Mouse (Mus musculus) heart, postnatal 0 days (tissue): ENCODE data around the gene Gm973. TPM values are rescaled to one million over a fixed set of nuclear protein-coding genes. Genes with fewer than 3 reads are reported as not detected.

ENCODE experiments used
- ATAC-seq: fragments of 200-750 bp; cut with Nextera tagmentation; 2 replicates; pipeline ENCODE4 v1.8.0; 2017; ENCODE audit warnings: low read depth, moderate number of reproducible peaks, moderate library complexity; ENCODE audit not compliant: insufficient read depth
- DNase-seq: peaks from one replicate; pipeline ENCODE4 v3.0.0-alpha.2; 2016; ENCODE audit warnings: low spot score
- H3K27ac ChIP-seq: fragments of 300-500 bp; sonication (generic); 2 replicates; pipeline ENCODE4 v1.5.1; 2014; ENCODE audit warnings: low read depth, mild to moderate bottlenecking
- H3K27me3 ChIP-seq: fragments of 300-500 bp; sonication (generic); 2 replicates; pipeline ENCODE4 v1.6.1; 2014; ENCODE audit warnings: low read length, mixed read lengths; ENCODE audit not compliant: control insufficient read depth, insufficient read depth
- H3K36me3 ChIP-seq: fragments of 300-500 bp; sonication (generic); replicated peaks from 2 replicates; pipeline ENCODE4 v1.6.1; 2014; ENCODE audit warnings: low read length, mixed read lengths; ENCODE audit not compliant: control insufficient read depth, insufficient read depth
- H3K4me1 ChIP-seq: fragments of 300-500 bp; sonication (generic); 2 replicates; pipeline ENCODE4 v1.6.1; 2014; ENCODE audit warnings: antibody characterized with exemption; ENCODE audit not compliant: control insufficient read depth, insufficient read depth
- H3K4me2 ChIP-seq: fragments of 300-500 bp; sonication (generic); 2 replicates; pipeline ENCODE4 v1.6.1; 2014; ENCODE audit warnings: low read depth, mild to moderate bottlenecking, low read length, moderate library complexity
- H3K4me3 ChIP-seq: fragments of 300-500 bp; sonication (generic); 2 replicates; pipeline ENCODE4 v1.5.1; 2014; ENCODE audit warnings: low read depth, low read length
- H3K9ac ChIP-seq: fragments of 300-500 bp; sonication (generic); replicated peaks from 2 replicates; pipeline ENCODE4 v1.6.1; 2014; ENCODE audit warnings: low read depth, low read length, mixed read lengths
- H3K9me3 ChIP-seq: fragments of 300-500 bp; sonication (generic); replicated peaks from 2 replicates; pipeline ENCODE4 v1.6.1; 2016; ENCODE audit warnings: low read length; ENCODE audit not compliant: control insufficient read depth
- CTCF ChIP-seq: IDR thresholded peaks from 2 replicates; pipeline ENCODE4 v1.5.1; 2016; ENCODE audit warnings: antibody characterized with exemption, control low read depth, low read depth
- EP300 ChIP-seq: IDR thresholded peaks from 2 replicates; pipeline ENCODE4 v1.6.1; 2016; ENCODE audit warnings: antibody characterized with exemption, low read depth
- WGBS: fragments of 180-500 bp; shearing (Covaris S2); extraction: QIAGEN DNeasy Blood & Tissue Kit; methylation state at CpG from one replicate; pipeline ENCODE4 v1.1.7; 2014; 5-methylcytosine and 5-hydroxymethylcytosine counted together
- polyA plus RNA-seq: library from polyadenylated mRNA; unstranded; fragments of >200 nt; fragmentation: Nextera tagmentation; extraction: Ambion mirVana; gene quantifications from 2 replicates; pipeline ENCODE4 v1.2.1, GENCODE M21; 2015
- total RNA-seq: library from RNA; depleted of rRNA; stranded (reverse); fragments of >200 nt; gene quantifications from 2 replicates; pipeline ENCODE4 v1.2.3, GENCODE M21; 2014; ENCODE audit warnings: low replicate concordance; rRNA removed

Gene Gm973
- total and polyA plus RNA-seq, 2 experiments from 2014 or later = 0.14 TPM; not detected in 1

DNA sequence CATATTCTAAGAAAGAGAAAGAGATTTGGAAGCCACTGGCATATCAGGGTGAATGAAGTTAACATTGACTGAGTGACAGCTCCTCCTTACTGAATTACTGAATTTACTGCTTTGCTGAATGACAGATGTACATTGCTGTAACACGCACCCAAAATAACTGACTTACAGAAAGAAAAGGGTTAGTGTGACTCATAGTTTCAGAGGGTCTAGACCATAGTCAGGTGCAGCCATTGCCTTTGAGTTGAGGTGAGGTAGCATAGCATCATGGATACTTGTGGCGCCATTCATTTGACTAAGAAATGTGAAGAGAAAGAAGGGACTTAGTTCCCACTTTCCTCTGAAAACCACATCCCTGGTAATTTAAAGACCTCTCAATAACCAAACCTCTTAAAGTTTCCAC is 157.6 kb downstream of the Gm973 start:
- Histone ChIP-seq H3K4me2 (no peak overlapping the region), H3K36me3 (0 out of 2 replicates have a peak, but pooled peaks cover 4% of the 10 kb centered on the region), H3K4me1 (peaks cover 16% of the 10 kb centered on the region; the same call in 1 of the 2 replicates), H3K9ac (no peak overlapping the region), H3K4me3 (no peak overlapping the region), H3K9me3 (no peaks in the 10 kb centered on the region), H3K27ac (no peak overlapping the region), H3K27me3 (no peaks in the 10 kb centered on the region)
- DNase-seq = no peak
- TF ChIP-seq CTCF (no peak), EP300 (no peak)
- no peak for ATAC-seq
- 90% methylated on average over 2 of the region's 2 CpGs for WGBS

DNA sequence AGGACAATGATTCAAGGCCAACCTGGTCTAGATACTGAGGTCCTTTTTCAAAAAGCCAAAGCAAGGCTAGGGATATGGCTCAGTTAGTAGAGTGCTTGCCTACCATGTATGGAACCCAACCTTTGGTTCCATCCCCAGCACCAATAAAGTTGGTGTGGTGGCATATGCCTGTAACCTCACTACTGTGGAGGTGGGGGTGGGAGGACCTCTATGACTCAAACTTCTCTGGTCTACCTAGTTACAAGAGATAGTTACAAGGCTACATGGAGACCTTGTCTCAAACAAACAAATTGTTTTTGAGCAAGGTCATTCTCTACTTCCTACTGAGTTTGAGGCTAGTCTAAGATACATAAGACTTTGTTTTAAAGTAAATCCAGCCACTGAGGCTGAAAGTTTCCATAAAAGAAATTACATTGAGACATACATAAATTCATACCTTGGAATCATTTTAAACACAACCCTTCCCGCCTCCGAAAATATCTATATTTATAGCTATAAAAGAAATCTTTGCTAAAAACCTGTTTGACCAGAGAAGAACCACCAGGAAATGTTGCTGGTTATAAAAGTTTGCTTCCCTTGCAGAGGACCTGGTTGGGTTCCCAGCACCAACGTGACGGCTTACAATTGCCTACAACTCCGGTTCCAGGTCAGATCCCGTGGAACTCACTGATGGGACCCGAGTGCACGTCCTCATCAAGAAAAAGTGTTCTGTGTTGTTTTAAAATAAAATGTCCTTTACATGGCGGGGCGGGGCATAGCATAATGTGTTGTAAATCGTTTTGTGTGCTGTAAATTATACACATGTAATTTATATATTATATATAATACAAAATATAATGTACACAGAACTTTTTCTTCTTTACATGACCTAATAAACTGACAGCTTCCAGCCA is 168.1 kb downstream of the Gm973 start:
- TF ChIP-seq EP300 (no peak), CTCF (no peak)
- DNase-seq = no peak
- H3K36me3 ChIP-seq = no peaks in the 10 kb centered on the region
- H3K4me2 ChIP-seq = peak overlapping the region; percentile 57
- H3K27me3 ChIP-seq = no peaks in the 10 kb centered on the region
- H3K4me1 ChIP-seq = peaks cover 20% of the 10 kb centered on the region
- H3K9me3 ChIP-seq = no peaks in the 10 kb centered on the region; the same call in 1 of the 2 replicates
- peak overlapping the region; percentile 64 for H3K4me3 ChIP-seq
- 8% methylated on average over 11 of the region's 11 CpGs for WGBS
- peak overlapping the region; percentile 22 for H3K27ac ChIP-seq
- peak overlapping the region; percentile 39 for H3K9ac ChIP-seq
- peak; percentile 7; the same call in 1 of the 2 replicates for ATAC-seq

DNA sequence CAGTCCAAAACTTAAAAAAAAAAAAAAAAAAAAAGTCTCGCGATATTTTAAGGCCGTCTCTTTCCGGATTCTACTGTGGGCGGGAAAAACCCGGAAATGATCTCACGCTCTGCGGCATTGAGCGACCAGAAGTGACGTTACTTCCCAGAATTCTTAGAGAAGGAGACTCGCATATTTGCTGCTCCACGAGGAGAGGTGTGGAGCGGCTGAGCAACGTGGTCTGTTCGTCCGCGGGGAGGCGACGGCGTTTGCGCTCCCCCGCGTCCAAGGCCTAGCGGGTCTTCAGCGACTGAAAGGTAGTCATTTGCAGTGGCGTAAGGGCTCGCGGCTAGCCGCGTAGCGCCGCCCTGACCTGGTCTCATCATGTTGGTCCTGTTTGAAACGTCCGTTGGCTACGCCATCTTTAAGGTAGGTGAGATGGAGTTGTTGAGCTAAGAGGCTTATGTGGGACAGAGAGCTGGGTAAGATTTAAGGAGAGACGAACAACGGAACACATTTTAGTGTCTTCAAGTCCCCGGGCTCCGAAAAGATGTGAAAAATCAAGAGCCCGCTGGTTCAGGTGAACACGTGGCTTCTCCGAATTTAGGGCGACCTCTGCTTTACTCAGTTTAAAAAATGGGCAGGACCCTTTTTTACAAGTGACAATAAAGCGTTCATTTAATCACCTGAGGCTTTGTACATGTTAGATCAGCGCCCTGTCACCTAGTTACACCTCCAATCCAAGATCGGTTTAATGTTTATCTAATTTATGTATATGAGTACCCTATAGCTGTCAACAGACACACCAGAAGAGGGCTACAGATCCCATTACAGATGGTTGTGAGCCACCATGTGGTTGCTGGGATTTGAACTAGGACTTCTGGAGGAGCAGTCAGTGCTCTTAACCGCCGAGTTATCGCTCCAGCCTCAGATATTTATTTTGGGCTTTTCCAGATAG is 169.0 kb downstream of the Gm973 start, which contains the start of gene Nop58:
TSS of gene Nop58 (plus strand) at position 153 of the 937 bp plus-strand sequence.
- peak within 1 kb of the TSS; percentile 84 for H3K4me2 ChIP-seq
- under 1% methylated on average over 49 of the region's 49 CpGs for WGBS
- peak within 1 kb of the TSS; percentile 64 for H3K9ac ChIP-seq
- no peaks in the 10 kb centered on the region; the same call in 1 of the 2 replicates for H3K9me3 ChIP-seq
- TF ChIP-seq EP300 (peak; percentile 92), CTCF (no peak)
- H3K27ac ChIP-seq = peak within 1 kb of the TSS; percentile 87
- peak; percentile 98 for ATAC-seq
- H3K4me3 ChIP-seq = peak within 1 kb of the TSS; percentile 64
- H3K36me3 ChIP-seq = no peaks in the 10 kb centered on the region
- H3K4me1 ChIP-seq = peaks cover 20% of the 10 kb centered on the region
- no peaks in the 10 kb centered on the region for H3K27me3 ChIP-seq
- DNase-seq = peak; percentile 98

Other genes starting within 250 kb of the Gm973 start
- 7.5 and 9.0 TPM in 2 replicates for gene Fzd7, start 33.8 kb upstream of the Gm973 start, total RNA-seq
- 1.0 and 1.3 TPM in 2 replicates for gene Fzd7, start 33.8 kb upstream of the Gm973 start, polyA plus RNA-seq
- gene Sumo1, start 154.6 kb downstream of the Gm973 start, total RNA-seq = 68.9 and 71.3 TPM in 2 replicates
- gene Sumo1, start 154.6 kb downstream of the Gm973 start, polyA plus RNA-seq = 186 and 199 TPM in 2 replicates
- 30.7 and 31.1 TPM in 2 replicates for gene Nop58, start 168.7 kb downstream of the Gm973 start, total RNA-seq
- gene Nop58, start 168.7 kb downstream of the Gm973 start, polyA plus RNA-seq = 70.5 and 82.0 TPM in 2 replicates
- gene Bmpr2, start 247.1 kb downstream of the Gm973 start, total RNA-seq = 30.5 and 38.5 TPM in 2 replicates
- gene Bmpr2, start 247.1 kb downstream of the Gm973 start, polyA plus RNA-seq = 5.3 and 6.1 TPM in 2 replicates